Mouse (Mus musculus) heart, postnatal 0 days (tissue): Measurements from ENCODE around the gene Aspscr1. TPM values are rescaled to one million over a fixed set of nuclear protein-coding genes. Genes with fewer than 3 reads are reported as not detected.

Experiments used
- ATAC-seq: fragments of 200-750 bp; cut with Nextera tagmentation; 2 replicates; pipeline ENCODE4 v1.8.0; 2017; ENCODE audit warnings: low read depth, moderate number of reproducible peaks, moderate library complexity; ENCODE audit not compliant: insufficient read depth
- DNase-seq: peaks from one replicate; pipeline ENCODE4 v3.0.0-alpha.2; 2016; ENCODE audit warnings: low spot score
- H3K27ac ChIP-seq: fragments of 300-500 bp; sonication (generic); 2 replicates; pipeline ENCODE4 v1.5.1; 2014; ENCODE audit warnings: low read depth, mild to moderate bottlenecking
- H3K27me3 ChIP-seq: fragments of 300-500 bp; sonication (generic); 2 replicates; pipeline ENCODE4 v1.6.1; 2014; ENCODE audit warnings: low read length, mixed read lengths; ENCODE audit not compliant: control insufficient read depth, insufficient read depth
- H3K36me3 ChIP-seq: fragments of 300-500 bp; sonication (generic); replicated peaks from 2 replicates; pipeline ENCODE4 v1.6.1; 2014; ENCODE audit warnings: low read length, mixed read lengths; ENCODE audit not compliant: control insufficient read depth, insufficient read depth
- H3K4me1 ChIP-seq: fragments of 300-500 bp; sonication (generic); 2 replicates; pipeline ENCODE4 v1.6.1; 2014; ENCODE audit warnings: antibody characterized with exemption; ENCODE audit not compliant: control insufficient read depth, insufficient read depth
- H3K4me2 ChIP-seq: fragments of 300-500 bp; sonication (generic); 2 replicates; pipeline ENCODE4 v1.6.1; 2014; ENCODE audit warnings: low read depth, mild to moderate bottlenecking, low read length, moderate library complexity
- H3K4me3 ChIP-seq: fragments of 300-500 bp; sonication (generic); 2 replicates; pipeline ENCODE4 v1.5.1; 2014; ENCODE audit warnings: low read depth, low read length
- H3K9ac ChIP-seq: fragments of 300-500 bp; sonication (generic); replicated peaks from 2 replicates; pipeline ENCODE4 v1.6.1; 2014; ENCODE audit warnings: low read depth, low read length, mixed read lengths
- H3K9me3 ChIP-seq: fragments of 300-500 bp; sonication (generic); replicated peaks from 2 replicates; pipeline ENCODE4 v1.6.1; 2016; ENCODE audit warnings: low read length; ENCODE audit not compliant: control insufficient read depth
- CTCF ChIP-seq: IDR thresholded peaks from 2 replicates; pipeline ENCODE4 v1.5.1; 2016; ENCODE audit warnings: antibody characterized with exemption, control low read depth, low read depth
- EP300 ChIP-seq: IDR thresholded peaks from 2 replicates; pipeline ENCODE4 v1.6.1; 2016; ENCODE audit warnings: antibody characterized with exemption, low read depth
- WGBS: fragments of 180-500 bp; shearing (Covaris S2); extraction: QIAGEN DNeasy Blood & Tissue Kit; methylation state at CpG from one replicate; pipeline ENCODE4 v1.1.7; 2014; 5-methylcytosine and 5-hydroxymethylcytosine counted together
- polyA plus RNA-seq: library from polyadenylated mRNA; unstranded; fragments of >200 nt; fragmentation: Nextera tagmentation; extraction: Ambion mirVana; gene quantifications from 2 replicates; pipeline ENCODE4 v1.2.1, GENCODE M21; 2015
- total RNA-seq: library from RNA; depleted of rRNA; stranded (reverse); fragments of >200 nt; gene quantifications from 2 replicates; pipeline ENCODE4 v1.2.3, GENCODE M21; 2014; ENCODE audit warnings: low replicate concordance

Gene Aspscr1
- total and polyA plus RNA-seq, 2 experiments from 2014 or later, result 87.9 to 146 TPM

- peak; percentile 89 for ATAC-seq
- H3K9ac ChIP-seq, result no peak overlapping the region
Measured at GRCm38 (mm10) chr11:120697741-120698140, 25.0 kb downstream of the Aspscr1 start.

GRCm38 (mm10) chr11:120703696-120704454 is 31.1 kb downstream of the Aspscr1 start:
- Histone ChIP-seq H3K27me3 (no peaks in the 10 kb centered on the region), H3K4me2 (no peak overlapping the region), H3K9me3 (no peaks in the 10 kb centered on the region), H3K4me3 (no peak overlapping the region), H3K4me1 (peaks cover 18% of the 10 kb centered on the region), H3K36me3 (peaks cover 36% of the 10 kb centered on the region; the same call in 1 of the 2 replicates), H3K27ac (peak overlapping the region; percentile 43; the same call in 1 of the 2 replicates), H3K9ac (no peak overlapping the region)
- TF ChIP-seq CTCF (no peak), EP300 (no peak)
- ATAC-seq, result peak; percentile 43
- WGBS, result 46% methylated on average over 15 of the region's 15 CpGs
- DNase-seq, result peak; percentile 61

More at GRCm38 (mm10) chr11:120697741-120698140, 25.0 kb downstream of the Aspscr1 start:
- WGBS, result 14% methylated on average over 10 of the region's 10 CpGs
- Histone ChIP-seq H3K36me3 (peaks cover 36% of the 10 kb centered on the region), H3K9me3 (no peaks in the 10 kb centered on the region), H3K27ac (peak overlapping the region; percentile 75), H3K4me2 (no peak overlapping the region), H3K27me3 (no peaks in the 10 kb centered on the region), H3K4me3 (no peak overlapping the region), H3K4me1 (peaks cover 22% of the 10 kb centered on the region)
- peak; percentile 80 for DNase-seq
- TF ChIP-seq EP300 (no peak), CTCF (no peak)

DNA sequence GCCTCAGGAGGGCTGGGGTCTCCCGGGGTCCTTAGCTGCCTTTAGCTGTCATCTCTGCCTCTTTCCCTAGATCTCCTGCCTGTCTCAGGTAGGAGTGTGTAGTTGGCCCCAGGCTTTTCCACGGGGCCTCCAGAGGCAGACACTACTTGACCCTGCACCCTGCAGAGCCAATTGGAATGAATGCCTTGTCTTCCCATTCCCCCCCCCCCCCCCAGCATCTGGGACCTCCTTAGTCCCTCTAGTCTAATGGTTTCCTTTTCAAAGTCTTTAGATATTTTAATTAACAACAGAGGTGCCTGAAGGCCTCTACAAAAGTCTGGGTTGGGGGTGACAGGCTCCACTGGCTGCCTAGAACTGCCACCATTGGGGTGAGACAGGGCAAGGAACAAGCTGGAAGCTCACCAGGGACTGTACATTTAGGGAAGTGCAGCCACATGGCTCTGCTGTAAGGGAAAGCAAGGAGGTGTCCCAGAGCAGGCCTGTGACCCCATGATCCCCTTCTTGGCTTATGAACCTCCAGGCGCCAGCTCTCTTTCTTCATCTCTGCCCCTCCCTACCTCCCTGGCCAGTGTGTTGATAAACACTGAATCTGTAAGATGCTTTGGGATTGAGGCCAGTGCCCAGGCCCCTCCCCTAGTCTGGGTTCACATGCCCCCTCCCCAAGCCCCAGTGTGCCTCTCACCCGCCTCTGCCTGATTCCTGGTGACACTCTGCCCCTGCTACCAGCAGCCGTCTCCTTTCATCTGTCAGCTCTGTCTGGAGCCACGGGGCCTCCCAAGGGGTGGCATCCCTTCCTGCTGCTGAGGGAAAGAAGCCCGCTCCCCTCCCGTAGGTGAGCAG is 31.9 kb downstream of the Aspscr1 start:
- no peaks in the 10 kb centered on the region for H3K9me3 ChIP-seq
- no peak overlapping the region for H3K4me2 ChIP-seq
- H3K9ac ChIP-seq, result no peak overlapping the region
- ATAC-seq, result no peak
- 45% methylated on average over 8 of the region's 8 CpGs for WGBS
- peaks cover 38% of the 10 kb centered on the region; the same call in 1 of the 2 replicates for H3K36me3 ChIP-seq
- H3K27me3 ChIP-seq, result no peaks in the 10 kb centered on the region
- no peak for TF ChIP-seq EP300
- TF ChIP-seq CTCF, result no peak
- H3K4me3 ChIP-seq, result no peak overlapping the region
- DNase-seq, result no peak
- H3K27ac ChIP-seq, result peak overlapping the region; percentile 20; the same call in 1 of the 2 replicates
- peaks cover 18% of the 10 kb centered on the region for H3K4me1 ChIP-seq

GRCm38 (mm10) chr11:120706120-120706519 is 33.3 kb downstream of the Aspscr1 start:
- no peak overlapping the region for H3K9ac ChIP-seq
- no peak overlapping the region for H3K27ac ChIP-seq
- H3K4me2 ChIP-seq, result no peak overlapping the region
- ATAC-seq, result no peak
- WGBS, result 65% methylated on average over 5 of the region's 5 CpGs
- peaks cover 18% of the 10 kb centered on the region for H3K4me1 ChIP-seq
- no peak overlapping the region for H3K4me3 ChIP-seq
- no peaks in the 10 kb centered on the region for H3K27me3 ChIP-seq
- DNase-seq, result no peak
- H3K9me3 ChIP-seq, result no peaks in the 10 kb centered on the region
- no peak for TF ChIP-seq EP300
- TF ChIP-seq CTCF, result no peak
- peaks cover 32% of the 10 kb centered on the region for H3K36me3 ChIP-seq

DNA sequence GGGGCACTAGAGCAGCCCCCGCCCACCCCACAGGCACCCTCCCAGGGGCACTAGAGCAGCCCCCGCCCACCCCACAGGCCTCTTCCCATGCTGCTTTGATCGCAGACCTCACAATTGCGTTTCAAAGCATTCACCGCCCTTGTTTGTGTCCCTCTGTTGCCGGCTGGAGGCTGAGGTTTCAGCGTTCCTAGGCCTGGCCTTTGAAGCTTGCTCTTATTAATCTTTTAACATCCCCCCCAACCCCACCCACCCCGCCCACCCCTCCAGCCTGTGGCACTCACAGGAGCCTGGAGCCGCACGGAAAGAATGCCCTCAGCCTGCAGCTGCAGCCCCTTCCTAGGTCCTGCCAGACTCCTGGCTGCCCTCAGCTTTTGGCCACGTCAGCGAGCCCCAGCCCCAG is 34.5 kb downstream of the Aspscr1 start:
- Histone ChIP-seq H3K4me3 (no peak overlapping the region), H3K36me3 (peaks cover 23% of the 10 kb centered on the region), H3K27ac (no peak overlapping the region), H3K4me1 (peaks cover 18% of the 10 kb centered on the region), H3K4me2 (no peak overlapping the region), H3K27me3 (no peaks in the 10 kb centered on the region), H3K9ac (no peak overlapping the region), H3K9me3 (no peaks in the 10 kb centered on the region)
- DNase-seq (no peak), ATAC-seq (no peak)
- TF ChIP-seq CTCF, result no peak
- 40% methylated on average over 12 of the region's 12 CpGs for WGBS
